Mouse (Mus musculus) mouse embryonic stem cell (cell line): Measurements from ENCODE around the gene 4930467E23Rik.
"Not testable (repeated sequence)": the region's sequence is repeated elsewhere in the genome, so short reads cannot be mapped to it uniquely, and the experiment has no call there.

Source experiments
- in situ Hi-C, 2 experiments: fragments of 300-500 bp; cut with MboI; formaldehyde crosslinking; loops; 1 replicate in 1 of 2; 3 replicates in 1 of 2; pipeline ENCODE4 v1.14.3; 2019 to 2020; ENCODE audit warnings: low sequenced_read_pairs in 2 of 2, low pct_unique_long_range_greater_than_20kb in 1 of 2, mixed read lengths in 1 of 2; ENCODE audit not compliant: unreplicated experiment in 1 of 2

Gene 4930467E23Rik

GRCm38 (mm10) chr8:19729276-19729675 is at the start of gene 4930467E23Rik:
Gene 4930467E23Rik (plus strand): TSS chr8:19729576.
- in situ Hi-C loops, result not testable (repeated sequence)

- in situ Hi-C loops, result not testable (repeated sequence)
These were observed 47.1 kb upstream of the 4930467E23Rik start for GRCm38 (mm10) chr8:19682311-19682710.

- in situ Hi-C loops, result not testable (repeated sequence)
These were observed 43.9 kb upstream of the 4930467E23Rik start for GRCm38 (mm10) chr8:19685476-19685875.

- in situ Hi-C loops, result not testable (repeated sequence)
These were observed 40.4 kb upstream of the 4930467E23Rik start for GRCm38 (mm10) chr8:19688802-19689525.

GRCm38 (mm10) chr8:19689745-19690144 is 39.6 kb upstream of the 4930467E23Rik start:
- in situ Hi-C loops, result not testable (repeated sequence)

GRCm38 (mm10) chr8:19691421-19691820 is 38.0 kb upstream of the 4930467E23Rik start:
- in situ Hi-C loops, result not testable (repeated sequence)

GRCm38 (mm10) chr8:19697497-19698077 is 31.8 kb upstream of the 4930467E23Rik start:
- in situ Hi-C loops, result not testable (repeated sequence)

- in situ Hi-C loops, result not testable (repeated sequence)
These were observed 31.3 kb upstream of the 4930467E23Rik start for GRCm38 (mm10) chr8:19698123-19698522.

- in situ Hi-C loops, result not testable (repeated sequence)
These were observed 30.7 kb upstream of the 4930467E23Rik start for GRCm38 (mm10) chr8:19698722-19699121.

- in situ Hi-C loops, result not testable (repeated sequence)
These were observed 28.1 kb upstream of the 4930467E23Rik start for GRCm38 (mm10) chr8:19701326-19701725.

GRCm38 (mm10) chr8:19702276-19702675 is 27.1 kb upstream of the 4930467E23Rik start:
- in situ Hi-C loops, result not testable (repeated sequence)

GRCm38 (mm10) chr8:19702972-19703709 is 26.2 kb upstream of the 4930467E23Rik start:
- in situ Hi-C loops, result not testable (repeated sequence)

GRCm38 (mm10) chr8:19703906-19704305 is 25.5 kb upstream of the 4930467E23Rik start:
- in situ Hi-C loops, result not testable (repeated sequence)

GRCm38 (mm10) chr8:19704441-19705215 is 24.7 kb upstream of the 4930467E23Rik start:
- in situ Hi-C loops, result not testable (repeated sequence)

GRCm38 (mm10) chr8:19705216-19705600 is 24.2 kb upstream of the 4930467E23Rik start:
- in situ Hi-C loops, result not testable (repeated sequence)

- in situ Hi-C loops, result not testable (repeated sequence)
These were observed 23.2 kb upstream of the 4930467E23Rik start for GRCm38 (mm10) chr8:19706101-19706725.

GRCm38 (mm10) chr8:19706918-19707760 is 22.2 kb upstream of the 4930467E23Rik start:
- in situ Hi-C loops, result not testable (repeated sequence)
